ENCODE assay signal across 17 mouse cellular contexts in genomic region chr5:3352314-3352713, GRCm38 (mm10).
"Had no signal": no experiment of that assay in that cellular context is flagged by ENCODE, and none has a peak within 500 bp of the region (broad histone marks: within the 10 kb centered on the region; RNA-seq: fewer than 3 reads in every experiment).

No protein-coding gene starts in this region.

- ATAC-seq: lung, postnatal 0 days; midbrain, embryonic 13.5 days; midbrain, embryonic 15.5 days had no signal

- H3K27me3 ChIP-seq: lung, embryonic 15.5 days; megakaryocyte, embryonic 14.5 days; midbrain, embryonic 13.5 days; midbrain, embryonic 15.5 days; neural tube, embryonic 12.5 days; stomach, embryonic 15.5 days had no signal

- H3K9me3 ChIP-seq: lung, embryonic 15.5 days; megakaryocyte, embryonic 14.5 days; midbrain, embryonic 13.5 days; midbrain, embryonic 15.5 days; neural tube, embryonic 12.5 days; stomach, embryonic 15.5 days had no signal

- H3K9ac ChIP-seq: lung, embryonic 15.5 days; midbrain, embryonic 13.5 days; midbrain, embryonic 15.5 days; neural tube, embryonic 12.5 days; stomach, embryonic 15.5 days had no signal

- DNase-seq: lung, adult 2 months; lung, postnatal 14 days; lung, postnatal 36 days; right cerebral cortex, postnatal 14 days; thymus, adult 2 months; thymus, postnatal 25 days; thymus, postnatal 4 days had no signal

- H3K4me1 ChIP-seq: midbrain, embryonic 15.5 days; neural tube, embryonic 12.5 days; stomach, embryonic 15.5 days had no signal

- H3K36me3 ChIP-seq: lung, embryonic 15.5 days; midbrain, embryonic 13.5 days; midbrain, embryonic 15.5 days; neural tube, embryonic 12.5 days; stomach, embryonic 15.5 days had no signal

- H3K4me3 ChIP-seq: lung, embryonic 15.5 days; megakaryocyte, embryonic 14.5 days; midbrain, embryonic 13.5 days; midbrain, embryonic 15.5 days; neural tube, embryonic 12.5 days; stomach, embryonic 15.5 days had no signal

- H3K4me2 ChIP-seq: lung, embryonic 15.5 days; midbrain, embryonic 11.5 days; midbrain, embryonic 13.5 days; midbrain, embryonic 15.5 days; neural tube, embryonic 12.5 days; stomach, embryonic 15.5 days had no signal

- H3K27ac ChIP-seq: lung, embryonic 15.5 days; macrophage; midbrain, embryonic 13.5 days; midbrain, embryonic 15.5 days; neural tube, embryonic 12.5 days; stomach, embryonic 15.5 days; stomach, postnatal 0 days had no signal
